Mouse (Mus musculus): Measurements from ENCODE around the gene Spata4. TPM values are rescaled to one million over a fixed set of nuclear protein-coding genes. Genes with fewer than 3 reads are reported as not detected.

The Spata4 gene
- polyA plus RNA-seq (2015; fragmentation: Nextera tagmentation; extraction: Ambion mirVana) = 0.34 TPM in 1 of 2 replicates, not detected in the other

GRCm38 (mm10) chr8:54600671-54601251 is at the start of gene Spata4:
Spata4 (plus strand) TSS chr8:54600781.
- peak within 1 kb of the TSS; percentile 43 for H3K27ac ChIP-seq (replicated peaks)
- no peaks in the 10 kb centered on the region for H3K27me3 ChIP-seq (replicated peaks)
- no peaks in the 10 kb centered on the region for H3K9me3 ChIP-seq (replicated peaks)
- peak; percentile 89 for ATAC-seq (ENCODE audit: low FRiP score)
- no peaks in the 10 kb centered on the region for H3K36me3 ChIP-seq
- H3K4me2 ChIP-seq = peak within 1 kb of the TSS; percentile 64
- peak within 1 kb of the TSS; percentile 31 for H3K4me3 ChIP-seq (replicated peaks)
- peaks cover 8% of the 10 kb centered on the region for H3K4me1 ChIP-seq
- 6% methylated on average over 21 of the region's 21 CpGs for WGBS
- peak within 1 kb of the TSS; percentile 38 for H3K9ac ChIP-seq (replicated peaks)

GRCm38 (mm10) chr8:54554921-54555320 is 45.7 kb upstream of the Spata4 start:
- H3K4me2 ChIP-seq = no peak overlapping the region
- no peaks in the 10 kb centered on the region for H3K4me1 ChIP-seq
- H3K27ac ChIP-seq (replicated peaks) = no peak overlapping the region
- H3K27me3 ChIP-seq (replicated peaks) = no peaks in the 10 kb centered on the region
- ATAC-seq (ENCODE audit: low FRiP score) = no peak
- H3K4me3 ChIP-seq (replicated peaks) = no peak overlapping the region
- H3K9ac ChIP-seq (replicated peaks) = no peak overlapping the region
- WGBS = 88% methylated on average over 2 of the region's 2 CpGs
- H3K36me3 ChIP-seq = no peaks in the 10 kb centered on the region
- H3K9me3 ChIP-seq (replicated peaks) = no peaks in the 10 kb centered on the region

- H3K4me1 ChIP-seq = no peaks in the 10 kb centered on the region
- ATAC-seq (ENCODE audit: low FRiP score) = no peak
- WGBS = 61% methylated on average over 4 of the region's 4 CpGs
- H3K4me2 ChIP-seq = no peak overlapping the region
- H3K27me3 ChIP-seq (replicated peaks) = no peaks in the 10 kb centered on the region
- no peak overlapping the region for H3K9ac ChIP-seq (replicated peaks)
- no peak overlapping the region for H3K27ac ChIP-seq (replicated peaks)
- H3K4me3 ChIP-seq (replicated peaks) = no peak overlapping the region
- H3K9me3 ChIP-seq (replicated peaks) = no peaks in the 10 kb centered on the region
- H3K36me3 ChIP-seq = no peaks in the 10 kb centered on the region
Observed at GRCm38 (mm10) chr8:54562137-54562536, 38.4 kb upstream of the Spata4 start.

GRCm38 (mm10) chr8:54565181-54565580 is 35.4 kb upstream of the Spata4 start:
- H3K9ac ChIP-seq (replicated peaks) = no peak overlapping the region
- no peaks in the 10 kb centered on the region for H3K27me3 ChIP-seq (replicated peaks)
- 93% methylated on average over 1 of the region's 1 CpGs for WGBS
- H3K9me3 ChIP-seq (replicated peaks) = no peaks in the 10 kb centered on the region
- H3K4me2 ChIP-seq = no peak overlapping the region
- H3K4me1 ChIP-seq = no peaks in the 10 kb centered on the region
- no peaks in the 10 kb centered on the region for H3K36me3 ChIP-seq
- no peak overlapping the region for H3K27ac ChIP-seq (replicated peaks)
- no peak for ATAC-seq (ENCODE audit: low FRiP score)
- no peak overlapping the region for H3K4me3 ChIP-seq (replicated peaks)

GRCm38 (mm10) chr8:54565603-54566260 is 34.8 kb upstream of the Spata4 start:
- Histone ChIP-seq H3K4me1 (peaks cover under 1% of the 10 kb centered on the region; the same call in 1 of the 2 replicates), H3K9me3 (replicated peaks) (no peaks in the 10 kb centered on the region), H3K4me2 (no peak overlapping the region), H3K27me3 (replicated peaks) (no peaks in the 10 kb centered on the region), H3K9ac (replicated peaks) (no peak overlapping the region), H3K36me3 (no peaks in the 10 kb centered on the region), H3K27ac (replicated peaks) (no peak overlapping the region), H3K4me3 (replicated peaks) (no peak overlapping the region)
- no peak for ATAC-seq (ENCODE audit: low FRiP score)
- 88% methylated on average over 7 of the region's 7 CpGs for WGBS

GRCm38 (mm10) chr8:54567168-54567567 is 33.4 kb upstream of the Spata4 start:
- H3K4me1 ChIP-seq = peaks cover 5% of the 10 kb centered on the region; the same call in 1 of the 2 replicates
- ATAC-seq (ENCODE audit: low FRiP score) = no peak
- no peaks in the 10 kb centered on the region for H3K36me3 ChIP-seq
- 68% methylated on average over 2 of the region's 2 CpGs for WGBS
- H3K9me3 ChIP-seq (replicated peaks) = no peaks in the 10 kb centered on the region
- H3K27me3 ChIP-seq (replicated peaks) = no peaks in the 10 kb centered on the region
- H3K4me3 ChIP-seq (replicated peaks) = no peak overlapping the region
- no peak overlapping the region for H3K4me2 ChIP-seq
- H3K27ac ChIP-seq (replicated peaks) = no peak overlapping the region
- no peak overlapping the region for H3K9ac ChIP-seq (replicated peaks)

GRCm38 (mm10) chr8:54570618-54571609 is 29.7 kb upstream of the Spata4 start:
- H3K9ac ChIP-seq (replicated peaks) = no peak overlapping the region
- ATAC-seq (ENCODE audit: low FRiP score) = no peak
- no peaks in the 10 kb centered on the region for H3K36me3 ChIP-seq
- no peaks in the 10 kb centered on the region for H3K27me3 ChIP-seq (replicated peaks)
- H3K4me2 ChIP-seq = no peak overlapping the region
- H3K4me1 ChIP-seq = peaks cover 5% of the 10 kb centered on the region; the same call in 1 of the 2 replicates
- no peak overlapping the region for H3K27ac ChIP-seq (replicated peaks)
- 74% methylated on average over 15 of the region's 15 CpGs for WGBS
- H3K4me3 ChIP-seq (replicated peaks) = no peak overlapping the region
- H3K9me3 ChIP-seq (replicated peaks) = no peaks in the 10 kb centered on the region

GRCm38 (mm10) chr8:54581436-54581835 is 19.1 kb upstream of the Spata4 start:
- no peaks in the 10 kb centered on the region for H3K27me3 ChIP-seq (replicated peaks)
- 90% methylated on average over 3 of the region's 3 CpGs for WGBS
- no peaks in the 10 kb centered on the region for H3K9me3 ChIP-seq (replicated peaks)
- ATAC-seq (ENCODE audit: low FRiP score) = no peak
- no peak overlapping the region for H3K4me3 ChIP-seq (replicated peaks)
- H3K36me3 ChIP-seq = no peaks in the 10 kb centered on the region
- H3K27ac ChIP-seq (replicated peaks) = no peak overlapping the region
- no peaks in the 10 kb centered on the region for H3K4me1 ChIP-seq
- H3K9ac ChIP-seq (replicated peaks) = no peak overlapping the region
- no peak overlapping the region for H3K4me2 ChIP-seq

GRCm38 (mm10) chr8:54582886-54583285 is 17.7 kb upstream of the Spata4 start:
- Histone ChIP-seq H3K9ac (replicated peaks) (no peak overlapping the region), H3K4me3 (replicated peaks) (no peak overlapping the region), H3K27me3 (replicated peaks) (no peaks in the 10 kb centered on the region), H3K9me3 (replicated peaks) (no peaks in the 10 kb centered on the region), H3K4me2 (no peak overlapping the region), H3K27ac (replicated peaks) (no peak overlapping the region), H3K36me3 (no peaks in the 10 kb centered on the region), H3K4me1 (no peaks in the 10 kb centered on the region)
- 59% methylated on average over 1 of the region's 1 CpGs for WGBS
- ATAC-seq (ENCODE audit: low FRiP score) = no peak

GRCm38 (mm10) chr8:54594634-54595033 is 5.9 kb upstream of the Spata4 start:
- Histone ChIP-seq H3K4me2 (no peak overlapping the region), H3K4me3 (replicated peaks) (no peak overlapping the region), H3K9me3 (replicated peaks) (no peaks in the 10 kb centered on the region), H3K27ac (replicated peaks) (peak overlapping the region; percentile 33), H3K9ac (replicated peaks) (no peak overlapping the region), H3K27me3 (replicated peaks) (no peaks in the 10 kb centered on the region), H3K36me3 (no peaks in the 10 kb centered on the region), H3K4me1 (peaks cover 7% of the 10 kb centered on the region)
- 68% methylated on average over 5 of the region's 5 CpGs for WGBS
- peak; percentile 54; the same call in 1 of the 2 replicates for ATAC-seq (ENCODE audit: low FRiP score)

GRCm38 (mm10) chr8:54596051-54596450 is 4.5 kb upstream of the Spata4 start:
- Histone ChIP-seq H3K27me3 (replicated peaks) (no peaks in the 10 kb centered on the region), H3K4me3 (replicated peaks) (no peak overlapping the region), H3K4me1 (peaks cover 15% of the 10 kb centered on the region), H3K27ac (replicated peaks) (no peak overlapping the region), H3K4me2 (no peak overlapping the region), H3K9ac (replicated peaks) (no peak overlapping the region), H3K36me3 (no peaks in the 10 kb centered on the region), H3K9me3 (replicated peaks) (no peaks in the 10 kb centered on the region)
- ATAC-seq (ENCODE audit: low FRiP score) = 0 out of 2 replicates have a peak, but pooled peaks have one; percentile 33
- 27% methylated on average over 2 of the region's 2 CpGs for WGBS
